Mouse (Mus musculus): Measurements from ENCODE around the gene Fam126a. TPM values are rescaled to one million over a fixed set of nuclear protein-coding genes. Genes with fewer than 3 reads are reported as not detected.

Fam126a gene
- 18.7 TPM for total RNA-seq (2023)

DNA sequence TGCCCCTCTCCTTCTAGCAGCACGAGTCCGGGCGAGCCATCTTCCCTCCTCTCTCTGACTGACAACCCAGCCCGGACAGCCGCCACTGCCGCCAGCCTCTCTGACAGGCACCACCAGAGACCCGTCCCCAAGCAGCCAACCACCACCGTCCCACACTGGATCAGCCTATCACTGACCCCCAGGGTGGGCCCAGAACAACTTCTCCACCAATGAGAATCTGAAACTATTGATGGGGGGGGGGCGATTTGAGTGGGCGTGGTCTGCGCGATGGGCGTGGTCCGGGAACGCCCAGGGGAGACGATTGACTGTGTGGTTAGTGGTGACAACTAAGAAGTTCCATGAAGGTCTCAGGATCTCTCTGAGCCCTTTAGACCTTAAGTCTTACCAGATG, at the start of gene Fam126a:
TSS of gene Fam126a (minus strand) at position 112 of the 391 bp plus-strand sequence.

Other genes with a start within 250 kb of the Fam126a start
- gene Pus7, start 247.0 kb downstream of the Fam126a start, total RNA-seq (2023): 38.1 TPM
- 32.9 TPM for gene Rint1, start 243.0 kb downstream of the Fam126a start, total RNA-seq (2023)
- gene Tomm7, start 186.5 kb downstream of the Fam126a start, total RNA-seq (2023): 51.9 TPM
- 15.7 TPM for gene Klhl7, start 69.9 kb upstream of the Fam126a start, total RNA-seq (2023)
- gene Nupl2, start 134.3 kb upstream of the Fam126a start, total RNA-seq (2023): 10.3 TPM